Mouse (Mus musculus) intestine, postnatal 0 days (tissue): Measurements from ENCODE around the gene Zbtb24. TPM values are rescaled to one million over a fixed set of nuclear protein-coding genes. Genes with fewer than 3 reads are reported as not detected.

Source experiments
- ATAC-seq: fragments of 200-750 bp; cut with Nextera tagmentation; 2 replicates; pipeline ENCODE4 v1.8.0; 2017; ENCODE audit warnings: mild to moderate bottlenecking, moderate TSS enrichment, moderate library complexity
- H3K27ac ChIP-seq: fragments of 300-500 bp; sonication (generic); 2 replicates; pipeline ENCODE4 v1.5.1; 2014; ENCODE audit warnings: mild to moderate bottlenecking, low read depth, low read length, moderate library complexity
- H3K27me3 ChIP-seq: fragments of 300-500 bp; sonication (generic); replicated peaks from 2 replicates; pipeline ENCODE4 v1.6.1; 2014; ENCODE audit warnings: low read length, mixed read lengths; ENCODE audit not compliant: control insufficient read depth, insufficient read depth
- H3K36me3 ChIP-seq: fragments of 300-500 bp; sonication (generic); 2 replicates; pipeline ENCODE4 v1.6.1; 2014; ENCODE audit warnings: mild to moderate bottlenecking, moderate library complexity; ENCODE audit not compliant: control insufficient read depth, insufficient read depth
- H3K4me1 ChIP-seq: fragments of 300-500 bp; sonication (generic); replicated peaks from 2 replicates; pipeline ENCODE4 v1.6.1; 2014; ENCODE audit warnings: antibody characterized with exemption, low read length, mixed read lengths; ENCODE audit not compliant: control insufficient read depth, insufficient read depth
- H3K4me2 ChIP-seq: fragments of 300-500 bp; sonication (generic); replicated peaks from 2 replicates; pipeline ENCODE4 v1.6.1; 2014; ENCODE audit warnings: low read depth, mild to moderate bottlenecking, moderate library complexity
- H3K4me3 ChIP-seq: fragments of 300-500 bp; sonication (generic); 2 replicates; pipeline ENCODE4 v1.5.1; 2014; ENCODE audit warnings: low read depth, low read length
- H3K9ac ChIP-seq: fragments of 300-500 bp; sonication (generic); 2 replicates; pipeline ENCODE4 v1.6.1; 2014; ENCODE audit warnings: mild to moderate bottlenecking, low read depth, low read length
- H3K9me3 ChIP-seq: fragments of 300-500 bp; sonication (generic); 2 replicates; pipeline ENCODE4 v1.6.1; 2016; ENCODE audit warnings: mixed run types; ENCODE audit not compliant: control insufficient read depth
- CTCF ChIP-seq: sonication (generic); IDR thresholded peaks from 2 replicates; pipeline ENCODE4 v1.5.1; 2016; ENCODE audit warnings: low read depth, mild to moderate bottlenecking, control low read depth, antibody characterized with exemption, moderate library complexity
- WGBS: fragments of 180-500 bp; shearing (Covaris S2); extraction: QIAGEN DNeasy Blood & Tissue Kit; methylation state at CpG from one replicate; pipeline ENCODE4 v1.1.7; 2014; 5-methylcytosine and 5-hydroxymethylcytosine counted together
- polyA plus RNA-seq: library from polyadenylated mRNA; unstranded; fragments of >200 nt; fragmentation: Nextera tagmentation; extraction: Ambion mirVana; gene quantifications from 2 replicates; pipeline ENCODE4 v1.2.1, GENCODE M21; 2015

Zbtb24 gene
- polyA plus RNA-seq, 1 experiment from 2014 or later, result 12.9 TPM

- no peak for TF ChIP-seq CTCF
- H3K9ac ChIP-seq, result no peak overlapping the region
- H3K9me3 ChIP-seq, result no peaks in the 10 kb centered on the region
- H3K36me3 ChIP-seq, result peaks cover 40% of the 10 kb centered on the region
- 82% methylated on average over 3 of the region's 3 CpGs for WGBS
- 0 out of 2 replicates have a peak, but pooled peaks cover 4% of the 10 kb centered on the region for H3K4me1 ChIP-seq
- H3K4me2 ChIP-seq, result no peak overlapping the region
- H3K27ac ChIP-seq, result no peak overlapping the region
- H3K27me3 ChIP-seq, result no peaks in the 10 kb centered on the region
- ATAC-seq, result no peak
- no peak overlapping the region for H3K4me3 ChIP-seq
These were observed 29.8 kb downstream of the Zbtb24 start for GRCm38 (mm10) chr10:41479961-41480360.

GRCm38 (mm10) chr10:41480938-41481880, 31.0 kb downstream of the Zbtb24 start:
- WGBS, result 65% methylated on average over 33 of the region's 33 CpGs

GRCm38 (mm10) chr10:41482446-41482845, 32.3 kb downstream of the Zbtb24 start:
- 91% methylated on average over 7 of the region's 7 CpGs for WGBS
- Histone ChIP-seq H3K4me3 (no peak overlapping the region), H3K9me3 (no peaks in the 10 kb centered on the region), H3K9ac (no peak overlapping the region), H3K4me2 (no peak overlapping the region), H3K27ac (no peak overlapping the region), H3K4me1 (no peaks in the 10 kb centered on the region), H3K36me3 (peaks cover 63% of the 10 kb centered on the region), H3K27me3 (no peaks in the 10 kb centered on the region)
- TF ChIP-seq CTCF, result no peak
- no peak for ATAC-seq

More at GRCm38 (mm10) chr10:41480938-41481880, 31.0 kb downstream of the Zbtb24 start:
- Histone ChIP-seq H3K27ac (no peak overlapping the region), H3K9me3 (no peaks in the 10 kb centered on the region), H3K27me3 (no peaks in the 10 kb centered on the region), H3K9ac (no peak overlapping the region), H3K4me2 (no peak overlapping the region), H3K4me1 (no peaks in the 10 kb centered on the region), H3K4me3 (no peak overlapping the region), H3K36me3 (peaks cover 51% of the 10 kb centered on the region)
- ATAC-seq, result no peak
- TF ChIP-seq CTCF, result no peak

GRCm38 (mm10) chr10:41485778-41486177, 35.6 kb downstream of the Zbtb24 start:
- peaks cover 7% of the 10 kb centered on the region for H3K4me1 ChIP-seq
- ATAC-seq, result no peak
- H3K9ac ChIP-seq, result no peak overlapping the region
- WGBS, result 93% methylated on average over 16 of the region's 16 CpGs
- no peak overlapping the region for H3K27ac ChIP-seq
- H3K4me3 ChIP-seq, result no peak overlapping the region
- H3K9me3 ChIP-seq, result no peaks in the 10 kb centered on the region
- H3K4me2 ChIP-seq, result no peak overlapping the region
- no peaks in the 10 kb centered on the region for H3K27me3 ChIP-seq
- no peak for TF ChIP-seq CTCF
- peaks cover 51% of the 10 kb centered on the region for H3K36me3 ChIP-seq

GRCm38 (mm10) chr10:41486506-41487170, 36.5 kb downstream of the Zbtb24 start:
- WGBS, result 76% methylated on average over 14 of the region's 14 CpGs
- H3K27me3 ChIP-seq, result no peaks in the 10 kb centered on the region
- no peak for TF ChIP-seq CTCF
- peaks cover 51% of the 10 kb centered on the region for H3K36me3 ChIP-seq
- no peak overlapping the region for H3K27ac ChIP-seq
- H3K9me3 ChIP-seq, result no peaks in the 10 kb centered on the region
- no peak for ATAC-seq
- peaks cover 7% of the 10 kb centered on the region for H3K4me1 ChIP-seq
- H3K4me3 ChIP-seq, result no peak overlapping the region
- H3K4me2 ChIP-seq, result no peak overlapping the region
- no peak overlapping the region for H3K9ac ChIP-seq

GRCm38 (mm10) chr10:41488877-41489276, 38.7 kb downstream of the Zbtb24 start:
- H3K4me3 ChIP-seq, result peak overlapping the region; percentile 73
- H3K36me3 ChIP-seq, result peaks cover 42% of the 10 kb centered on the region
- no peaks in the 10 kb centered on the region for H3K27me3 ChIP-seq
- ATAC-seq, result no peak
- H3K9me3 ChIP-seq, result no peaks in the 10 kb centered on the region
- 26% methylated on average over 7 of the region's 7 CpGs for WGBS
- H3K4me1 ChIP-seq, result peaks cover 7% of the 10 kb centered on the region
- no peak for TF ChIP-seq CTCF
- peak overlapping the region; percentile 60; the same call in 1 of the 2 replicates for H3K27ac ChIP-seq
- H3K4me2 ChIP-seq, result peak overlapping the region; percentile 100
- H3K9ac ChIP-seq, result peak overlapping the region; percentile 75
